Mouse (Mus musculus) left cerebral cortex, postnatal 25 days (tissue): ENCODE measurements around the gene Osbp. TPM values are rescaled to one million over a fixed set of nuclear protein-coding genes. Genes with fewer than 3 reads are reported as not detected.
"Not testable (repeated sequence)": the region's sequence is repeated elsewhere in the genome, so short reads cannot be mapped to it uniquely, and the experiment has no call there.

ENCODE experiments used
- DNase-seq, 2 experiments: peaks; one replicate each; pipeline ENCODE4 v3.0.0; 2022; ENCODE audit warnings: low spot score in 2 of 2, mixed read lengths in 1 of 2
- intact Hi-C: fragments of 180-260 bp; cut with DNase I; formaldehyde crosslinking; loops from one replicate; pipeline ENCODE4 v1.15.1; 2025
- total RNA-seq, 2 experiments: library from RNA; stranded (reverse); gene quantifications; 2 replicates each; pipeline ENCODE4 v1.2.3; 2021

Gene Osbp
- total RNA-seq, result 10 to 100 TPM; 55.3 to 58.9 TPM

GRCm38 (mm10) chr19:11965023-11965942 is at the start of gene Osbp:
Gene Osbp (plus strand): TSS chr19:11965941.
- DNase-seq, result peak; percentile 100
- intact Hi-C loops, result loop anchor here (2.0 to 5.0 kb wide), 2 partner anchors 42 to 52 kb away; partner anchors contain the start of gene Patl1

GRCm38 (mm10) chr19:11922068-11922467 is 43.7 kb upstream of the Osbp start:
- intact Hi-C loops, result no loop called here
- no peak for DNase-seq

GRCm38 (mm10) chr19:11922515-11922914 is 43.2 kb upstream of the Osbp start:
- intact Hi-C loops, DNase-seq: not testable (repeated sequence)

DNA sequence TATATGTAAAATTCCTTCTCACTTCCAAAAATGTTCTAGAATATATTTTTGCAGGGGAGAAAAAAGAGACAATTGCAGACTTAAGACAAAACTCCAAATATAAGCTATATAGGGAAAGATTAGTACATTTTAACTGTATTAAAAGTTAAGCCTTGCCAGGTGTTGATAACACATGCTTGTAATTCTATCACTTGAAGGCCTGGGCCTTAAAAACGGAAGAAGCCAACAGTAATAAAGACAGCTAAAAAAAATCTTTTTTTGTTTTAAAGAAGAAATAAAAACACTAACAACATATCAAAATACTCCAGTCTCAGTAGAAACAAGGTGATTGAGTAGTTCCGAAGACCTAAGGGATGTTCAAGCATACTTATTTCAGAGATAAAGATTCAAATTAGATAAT is 39.4 kb upstream of the Osbp start:
- DNase-seq, result no peak
- intact Hi-C loops, result loop anchor here (5.0 kb wide), 1 partner anchor 66 kb away; no protein-coding TSS in a partner anchor

GRCm38 (mm10) chr19:11928025-11928748 is 37.6 kb upstream of the Osbp start:
- intact Hi-C loops, result loop anchor here (5.0 kb wide), 1 partner anchor 64 kb away; no protein-coding TSS in a partner anchor

DNA sequence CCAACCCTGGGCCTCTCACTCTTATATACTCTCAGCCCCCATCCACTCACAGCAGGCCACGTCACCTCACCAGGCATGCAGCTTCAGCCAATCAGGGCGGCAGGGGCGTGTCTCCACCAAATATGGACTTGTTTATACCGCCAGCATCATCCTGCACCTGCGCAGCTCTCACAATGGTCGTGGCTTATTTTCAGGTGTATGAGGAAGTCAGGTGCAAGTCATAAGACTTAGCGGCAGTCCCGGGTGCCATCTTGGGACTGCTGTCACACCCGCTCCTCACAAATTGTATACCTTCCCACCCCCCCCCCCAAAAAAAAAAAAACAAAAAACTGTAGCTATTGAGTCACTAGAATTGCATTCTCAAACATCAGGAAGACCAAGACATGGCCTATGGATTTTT is 19.3 kb upstream of the Osbp start:
- DNase-seq, intact Hi-C loops: not testable (repeated sequence)

More at GRCm38 (mm10) chr19:11928025-11928748, 37.6 kb upstream of the Osbp start:
- no peak for DNase-seq

- no peak for DNase-seq
- intact Hi-C loops, result no loop called here
These were observed 15.9 kb upstream of the Osbp start for GRCm38 (mm10) chr19:11949878-11950277.

DNA sequence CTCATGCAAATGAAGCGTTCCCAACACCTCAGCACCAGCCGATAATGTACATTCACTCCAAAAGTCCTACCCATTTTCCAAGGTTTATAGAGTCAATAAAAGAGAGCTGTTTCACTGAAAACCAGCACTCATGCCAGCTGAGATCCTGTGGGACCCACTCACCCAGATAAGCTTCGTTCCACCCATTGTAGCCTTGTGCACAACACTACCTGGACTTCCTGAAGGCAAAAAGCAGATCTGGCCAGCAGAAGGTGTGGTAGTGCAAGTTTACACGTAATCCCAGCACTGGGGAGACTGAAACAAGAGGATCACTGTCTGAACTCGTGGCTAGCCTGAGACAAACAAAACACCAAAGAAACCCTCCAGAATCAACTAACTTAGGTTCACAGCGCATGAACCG is 15.0 kb upstream of the Osbp start:
- DNase-seq, result no peak
- intact Hi-C loops, result no loop called here

GRCm38 (mm10) chr19:11954206-11954605 is 11.5 kb upstream of the Osbp start:
- intact Hi-C loops, result no loop called here

DNA sequence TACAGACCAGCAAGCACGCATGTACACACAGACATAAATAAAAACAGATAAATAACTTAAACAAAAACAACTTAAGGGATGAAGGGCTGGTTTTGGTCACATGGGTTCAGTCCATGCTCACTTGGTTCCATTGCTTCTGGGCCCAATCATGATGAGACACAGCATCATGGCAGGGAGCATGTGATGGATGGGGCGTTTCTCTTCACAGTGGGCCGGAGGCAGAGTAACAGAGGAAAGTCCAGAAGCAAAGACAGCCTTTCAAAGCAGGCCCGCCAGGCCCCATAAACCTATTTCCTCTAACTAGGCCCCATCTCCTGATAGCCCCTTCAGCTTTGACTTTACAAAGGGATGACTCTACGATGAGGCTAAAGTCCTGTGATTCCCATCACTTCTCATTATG is 9.1 kb upstream of the Osbp start:
- no peak for DNase-seq
- intact Hi-C loops, result no loop called here

More at GRCm38 (mm10) chr19:11954206-11954605, 11.5 kb upstream of the Osbp start:
- no peak for DNase-seq

DNA sequence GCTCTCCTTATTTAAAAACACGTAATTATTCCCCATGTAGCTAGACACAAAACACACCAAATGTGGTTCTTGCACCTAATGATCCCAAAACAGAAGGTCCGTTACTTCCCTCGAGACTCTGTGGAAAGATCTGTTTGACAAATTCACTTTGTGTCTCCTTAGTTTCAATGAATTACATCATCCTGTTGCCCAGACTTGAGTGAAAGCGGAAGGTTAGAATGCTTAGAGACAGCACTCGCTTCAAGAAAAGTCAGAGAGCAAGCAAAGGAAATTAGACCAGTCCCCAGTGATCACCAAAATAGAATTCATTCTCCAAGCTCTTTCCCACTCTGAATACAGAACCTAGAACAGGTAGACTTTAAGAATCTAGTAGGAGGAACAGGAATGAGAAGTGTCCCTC is 8.3 kb upstream of the Osbp start:
- intact Hi-C loops, result no loop called here
- no peak for DNase-seq

GRCm38 (mm10) chr19:11957846-11958245 is 7.9 kb upstream of the Osbp start:
- intact Hi-C loops, result no loop called here
- DNase-seq, result no peak

DNA sequence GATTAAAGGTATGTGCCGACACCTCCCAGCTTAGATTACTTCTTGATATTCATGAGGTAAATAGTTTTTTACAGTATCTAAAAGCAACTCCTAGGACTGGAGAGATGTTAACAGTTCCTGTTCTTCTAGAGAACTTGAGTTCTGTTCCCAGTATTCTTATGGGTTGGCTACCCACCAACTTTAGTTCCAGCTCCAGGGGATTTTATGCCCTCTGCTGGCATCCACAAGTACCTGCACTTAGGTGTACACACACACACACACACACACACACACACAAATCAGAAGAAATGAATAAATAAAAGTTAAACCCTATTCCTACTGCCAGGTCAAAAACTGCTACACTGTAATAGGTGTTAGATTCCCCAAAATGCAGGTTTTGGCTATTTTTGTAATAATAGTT is 1.5 kb upstream of the Osbp start:
- no peak for DNase-seq
- intact Hi-C loops, result loop anchor here (2.0 kb wide), 1 partner anchor 51 kb away; the partner anchor contains the start of gene Patl1

- intact Hi-C loops, result loop anchor here (5.0 kb wide), 1 partner anchor 41 kb away; no protein-coding TSS in a partner anchor
- peak; percentile 50 to 54 for DNase-seq
These were observed 478 bp downstream of the Osbp start for GRCm38 (mm10) chr19:11966201-11966636.

DNA sequence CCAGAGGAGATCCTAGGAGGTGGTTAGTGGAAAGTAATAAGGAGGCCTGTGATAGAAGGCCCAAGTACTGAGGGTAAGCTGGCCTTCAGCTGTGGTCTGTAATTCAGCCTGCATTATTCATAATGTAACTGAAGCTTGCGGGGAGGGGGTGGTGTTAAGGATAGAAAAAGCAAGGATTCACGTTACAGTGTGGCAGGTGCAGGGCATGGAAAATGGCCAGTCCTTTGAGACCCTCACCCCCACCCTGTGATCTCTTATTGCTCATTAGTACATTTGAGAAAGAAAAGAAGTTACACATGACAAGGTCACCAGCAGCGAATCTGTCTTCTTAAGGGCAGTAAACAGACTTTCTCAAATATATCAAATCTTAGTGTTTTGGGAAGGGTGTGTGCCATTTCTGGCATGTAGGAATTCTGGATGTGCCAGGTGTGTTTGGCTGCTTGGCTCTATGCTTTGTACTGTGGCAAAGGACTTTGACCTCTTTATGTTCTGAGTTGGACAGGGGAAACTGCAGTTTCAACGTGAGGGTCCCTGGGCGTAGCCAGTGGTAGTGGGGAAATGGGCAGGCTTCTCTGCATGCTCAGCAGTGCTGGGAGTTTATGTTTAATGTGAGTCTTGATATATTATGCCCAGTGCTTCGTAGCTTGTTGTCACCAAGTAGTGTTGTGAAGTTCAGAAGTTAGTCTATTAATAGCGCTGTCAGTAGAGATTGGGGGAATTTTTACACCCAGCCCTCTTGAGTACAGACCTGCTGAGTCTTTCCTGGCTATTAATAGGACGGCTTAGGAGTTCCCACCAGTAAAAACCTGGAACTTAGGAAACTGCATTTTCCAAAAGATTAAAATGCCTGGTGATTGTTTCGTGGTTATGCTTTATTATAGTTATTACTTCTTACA is 3.7 kb downstream of the Osbp start:
- intact Hi-C loops, result loop anchor here (5.0 kb wide), 1 partner anchor 38 kb away; no protein-coding TSS in a partner anchor
- DNase-seq, result no peak

DNA sequence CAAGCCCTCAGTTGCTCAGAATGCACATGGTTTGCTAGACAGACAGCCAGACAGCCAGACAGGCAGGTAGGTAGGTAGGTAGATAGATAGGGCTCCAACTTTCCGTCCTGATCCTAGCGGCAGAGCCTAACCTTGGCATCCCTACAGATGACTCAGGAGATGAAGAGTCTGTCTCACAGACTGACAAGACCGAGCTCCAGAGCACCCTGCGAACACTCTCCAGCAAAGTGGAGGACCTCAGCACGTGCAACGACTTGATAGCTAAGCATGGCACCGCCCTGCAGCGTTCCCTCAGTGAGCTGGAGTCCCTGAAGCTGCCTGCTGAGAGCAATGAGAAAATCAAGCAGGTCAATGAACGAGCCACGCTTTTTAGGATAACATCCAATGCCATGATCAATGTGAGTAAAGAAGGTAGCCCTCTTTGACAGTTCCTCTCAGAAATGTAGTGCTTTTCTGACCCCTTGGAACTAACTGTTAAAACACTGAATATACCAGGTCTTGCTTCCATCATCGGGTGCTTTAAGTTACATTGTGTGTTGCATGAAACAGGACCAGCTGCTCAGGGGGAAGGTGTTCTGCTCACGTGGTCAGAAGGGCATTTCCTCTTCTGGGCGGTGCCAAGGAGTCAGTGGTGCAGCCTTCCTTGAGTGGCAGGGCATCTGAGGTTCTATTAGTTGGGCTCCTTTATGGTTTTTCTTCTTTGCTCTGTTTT is 7.9 kb downstream of the Osbp start:
- intact Hi-C loops, result no loop called here
- DNase-seq, result no peak

DNA sequence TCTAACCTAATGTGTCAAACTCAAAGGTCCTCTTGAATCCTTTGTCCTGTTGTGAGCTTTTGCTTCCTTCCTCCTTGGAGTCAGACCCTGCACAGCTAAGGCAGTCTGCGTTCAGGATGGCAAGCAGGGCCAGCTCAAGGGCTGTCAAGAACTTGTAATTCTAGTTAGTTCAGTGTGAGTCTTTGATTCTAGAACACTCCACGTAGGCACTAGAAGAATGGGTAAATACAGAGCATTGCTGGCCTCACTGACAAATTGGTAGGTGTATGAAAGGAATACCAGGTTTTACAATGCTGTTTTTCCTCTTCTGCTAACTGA is 8.4 kb downstream of the Osbp start:
- intact Hi-C loops, result no loop called here

GRCm38 (mm10) chr19:11975683-11976082 is 9.9 kb downstream of the Osbp start:
- no peak for DNase-seq
- intact Hi-C loops, result no loop called here

More for the DNA sequence above, 8.4 kb downstream of the Osbp start:
- DNase-seq, result no peak

GRCm38 (mm10) chr19:11977363-11977762 is 11.6 kb downstream of the Osbp start:
- intact Hi-C loops, result no loop called here
- no peak for DNase-seq
